Mouse (Mus musculus) telencephalon, adult 2 months (tissue): ENCODE data around the gene Prr3.
"Not testable (repeated sequence)": the region's sequence is repeated elsewhere in the genome, so short reads cannot be mapped to it uniquely, and the experiment has no call there.

ENCODE experiments used
- DNase-seq: peaks from one replicate; pipeline ENCODE4 v3.0.0-alpha.2; 2011; ENCODE audit warnings: low read depth, low spot score

Prr3 gene

GRCm38 (mm10) chr17:35998545-35999305 lies 18.7 kb upstream of the Prr3 start:
- DNase-seq, result no peak

GRCm38 (mm10) chr17:35997713-35998510 lies 17.9 kb upstream of the Prr3 start:
- DNase-seq, result no peak

GRCm38 (mm10) chr17:35996949-35997348 lies 16.9 kb upstream of the Prr3 start:
- peak; percentile 91 for DNase-seq

GRCm38 (mm10) chr17:35994879-35995240 lies 14.8 kb upstream of the Prr3 start:
- no peak for DNase-seq

- DNase-seq, result peak; percentile 90
Measured at GRCm38 (mm10) chr17:35994175-35994878, 14.3 kb upstream of the Prr3 start.

GRCm38 (mm10) chr17:35993675-35994074 lies 13.6 kb upstream of the Prr3 start:
- DNase-seq, result peak; percentile 69

- DNase-seq, result no peak
Measured at GRCm38 (mm10) chr17:35991781-35992180, 11.7 kb upstream of the Prr3 start.

GRCm38 (mm10) chr17:35981776-35982175 lies 1.7 kb upstream of the Prr3 start:
- DNase-seq, result no peak

GRCm38 (mm10) chr17:35980363-35980754 lies 323 bp upstream of the Prr3 start:
- DNase-seq, result no peak

GRCm38 (mm10) chr17:35978811-35979400 lies 1.1 kb downstream of the Prr3 start:
- DNase-seq, result peak; percentile 83

GRCm38 (mm10) chr17:35972131-35972530 lies 7.9 kb downstream of the Prr3 start:
- no peak for DNase-seq

- peak; percentile 92 for DNase-seq
Measured at GRCm38 (mm10) chr17:35969418-35970389, 10.3 kb downstream of the Prr3 start, which contains the start of gene Abcf1. Gene Abcf1, minus strand, starts transcription at chr17:35969761.

GRCm38 (mm10) chr17:35967621-35968020 lies 12.4 kb downstream of the Prr3 start:
- DNase-seq, result no peak

GRCm38 (mm10) chr17:35963279-35963678 lies 16.8 kb downstream of the Prr3 start:
- no peak for DNase-seq

- DNase-seq, result no peak
Measured at GRCm38 (mm10) chr17:35958533-35959223, 21.4 kb downstream of the Prr3 start.

GRCm38 (mm10) chr17:35954665-35955064 lies 25.4 kb downstream of the Prr3 start:
- DNase-seq, result no peak

- not testable (repeated sequence) for DNase-seq
Measured at GRCm38 (mm10) chr17:35952559-35952958, 27.5 kb downstream of the Prr3 start.

- not testable (repeated sequence) for DNase-seq
Measured at GRCm38 (mm10) chr17:35950946-35951345, 29.1 kb downstream of the Prr3 start.

- DNase-seq, result no peak
Measured at GRCm38 (mm10) chr17:35939941-35940340, 40.1 kb downstream of the Prr3 start.

- DNase-seq, result no peak
Measured at GRCm38 (mm10) chr17:35939108-35939507, 40.9 kb downstream of the Prr3 start.
